ENCODE assay signal across 24 mouse cellular contexts in genomic region chr8:105048371-105048854, GRCm38 (mm10). TPM values are rescaled to one million over a fixed set of nuclear protein-coding genes. Genes with fewer than 3 reads are reported as not detected.
"Had no signal": no experiment of that assay in that cellular context is flagged by ENCODE, and none has a peak within 500 bp of the region (broad histone marks: within the 10 kb centered on the region; RNA-seq: fewer than 3 reads in every experiment).

Ces3a (plus strand) TSS chr8:105048601.

- ATAC-seq: lung, postnatal 0 days; midbrain, embryonic 13.5 days; midbrain, embryonic 15.5 days had no signal

- H3K27ac ChIP-seq: lung, embryonic 15.5 days; macrophage; midbrain, embryonic 13.5 days; midbrain, embryonic 15.5 days; neural tube, embryonic 12.5 days; stomach, embryonic 15.5 days; stomach, postnatal 0 days had no signal

- H3K4me3 ChIP-seq: lung, embryonic 15.5 days; megakaryocyte, embryonic 14.5 days; midbrain, embryonic 13.5 days; midbrain, embryonic 15.5 days; neural tube, embryonic 12.5 days; stomach, embryonic 15.5 days had no signal

- H3K4me2 ChIP-seq: lung, embryonic 15.5 days; midbrain, embryonic 11.5 days; midbrain, embryonic 13.5 days; midbrain, embryonic 15.5 days; neural tube, embryonic 12.5 days; stomach, embryonic 15.5 days had no signal

- DNase-seq: lung, adult 2 months; lung, postnatal 14 days; lung, postnatal 36 days; right cerebral cortex, postnatal 14 days; thymus, adult 2 months; thymus, postnatal 25 days; thymus, postnatal 4 days had no signal

- H3K27me3 ChIP-seq: lung, embryonic 15.5 days; midbrain, embryonic 13.5 days; midbrain, embryonic 15.5 days; neural tube, embryonic 12.5 days; stomach, embryonic 15.5 days had no signal

- H3K9me3 ChIP-seq: lung, embryonic 15.5 days; megakaryocyte, embryonic 14.5 days; midbrain, embryonic 13.5 days; midbrain, embryonic 15.5 days; neural tube, embryonic 12.5 days; stomach, embryonic 15.5 days had no signal

- H3K36me3 ChIP-seq: lung, embryonic 15.5 days; midbrain, embryonic 13.5 days; midbrain, embryonic 15.5 days; neural tube, embryonic 12.5 days; stomach, embryonic 15.5 days had no signal

- H3K4me1 ChIP-seq: lung, embryonic 15.5 days; megakaryocyte, embryonic 14.5 days; midbrain, embryonic 13.5 days; midbrain, embryonic 15.5 days; neural tube, embryonic 12.5 days; stomach, embryonic 15.5 days had no signal

- H3K9ac ChIP-seq: lung, embryonic 15.5 days; midbrain, embryonic 13.5 days; midbrain, embryonic 15.5 days; neural tube, embryonic 12.5 days; stomach, embryonic 15.5 days had no signal

RNA-seq across cellular contexts. Expression of gene Ces3a, which starts in this region (rescaled TPM):
- total RNA-seq: megakaryocyte progenitor cell, adult 5-6 weeks; midbrain, postnatal 0 days; monocyte, adult 5-6 weeks; neutrophil, adult 5-6 weeks had no signal
- polyA plus RNA-seq: lung, embryonic 15.5 days; lung, postnatal 0 days; macrophage; midbrain, embryonic 11.5 days; midbrain, embryonic 13.5 days; midbrain, embryonic 15.5 days; midbrain, postnatal 0 days; neural tube, embryonic 12.5 days; neural tube, embryonic 14.5 days; spleen, adult 2 months; stomach, embryonic 15.5 days; urinary bladder, adult 2 months had no signal
